Mouse (Mus musculus) testis, adult 2 months (tissue): ENCODE data around the gene Bend5.

ENCODE experiments used
- CTCF ChIP-seq: fragments of 200-500 bp; IDR thresholded peaks from 2 replicates; pipeline ENCODE4 v1.5.1; 2012; ENCODE audit warnings: low read depth, mild to moderate bottlenecking, inconsistent platforms, low read length, moderate library complexity; ENCODE audit not compliant: control insufficient read depth, insufficient read depth, insufficient replicate concordance
- POLR2A ChIP-seq: fragments of 200-500 bp; IDR thresholded peaks from 2 replicates; pipeline ENCODE4 v1.6.1; 2012; ENCODE audit warnings: low read depth, mild to moderate bottlenecking, inconsistent platforms, low read length, moderate library complexity; ENCODE audit not compliant: control insufficient read depth

DNA sequence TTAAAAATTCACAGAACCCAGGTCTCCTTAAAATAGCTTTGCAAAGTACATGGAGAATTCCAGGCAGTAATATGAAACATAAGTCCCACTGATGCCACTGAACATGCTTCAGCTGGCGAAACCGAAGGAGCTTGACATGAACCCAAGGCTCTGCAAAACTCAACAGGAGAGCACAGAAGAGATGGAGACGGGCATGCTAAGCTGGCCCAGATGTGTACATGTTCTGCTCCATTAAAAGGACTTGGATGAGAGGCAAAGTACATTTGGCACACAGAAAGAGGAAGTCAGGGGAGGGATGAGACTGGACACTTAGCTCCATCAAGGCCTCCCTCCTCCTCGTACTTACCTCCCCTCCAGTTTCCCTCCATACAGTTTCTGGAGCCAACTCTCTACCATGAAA lies 4.1 kb upstream of the Bend5 start:
- TF ChIP-seq POLR2A = no peak
- no peak for TF ChIP-seq CTCF
